Mouse (Mus musculus): ENCODE data around the gene Sgcb. TPM values are rescaled to one million over a fixed set of nuclear protein-coding genes. Genes with fewer than 3 reads are reported as not detected.

Sgcb gene
- polyA plus RNA-seq, 1 experiment from 2014 or later: 20.5 TPM

DNA sequence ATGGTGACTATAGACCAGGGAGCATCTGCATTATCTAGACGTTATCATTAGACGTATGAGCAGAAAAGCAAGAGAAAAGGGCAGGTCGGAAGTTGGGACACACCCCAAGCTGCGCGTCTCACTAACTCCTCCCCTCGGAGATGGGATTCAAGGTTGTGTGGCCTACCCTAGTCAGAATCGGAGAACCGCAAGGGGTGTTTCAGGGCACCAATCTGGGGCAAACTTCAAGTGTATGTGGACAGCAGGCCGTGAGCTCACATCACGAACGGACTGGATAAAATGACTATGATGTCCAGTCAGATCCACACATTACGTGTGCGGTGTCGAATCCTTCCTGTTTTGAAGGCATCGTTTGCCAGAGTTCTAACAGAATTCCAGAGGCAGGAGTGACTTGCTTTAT is 19.6 kb downstream of the Sgcb start:
- Histone ChIP-seq H3K4me2 (ENCODE audit: low read depth, low read length, severe bottlenecking) (no peak overlapping the region), H3K9ac (ENCODE audit: low read length) (no peak overlapping the region), H3K27me3 (ENCODE audit: control insufficient read depth, insufficient read depth, low read length) (no peaks in the 10 kb centered on the region), H3K4me3 (ENCODE audit: low read depth, low read length) (no peak overlapping the region), H3K27ac (ENCODE audit: low read depth, low read length) (no peak overlapping the region), H3K4me1 (replicated peaks; ENCODE audit: control insufficient read depth, insufficient read depth, low read length) (peaks cover 6% of the 10 kb centered on the region; the same call in 1 of the 2 replicates), H3K36me3 (ENCODE audit: control insufficient read depth, insufficient read depth, low read length) (no peaks in the 10 kb centered on the region), H3K9me3 (ENCODE audit: control insufficient read depth, low read length) (no peaks in the 10 kb centered on the region)
- 73% methylated on average over 15 of the region's 15 CpGs for WGBS
- ATAC-seq (replicated peaks; ENCODE audit: low FRiP score) (no peak), DNase-seq (ENCODE audit: low spot score) (no peak)

DNA sequence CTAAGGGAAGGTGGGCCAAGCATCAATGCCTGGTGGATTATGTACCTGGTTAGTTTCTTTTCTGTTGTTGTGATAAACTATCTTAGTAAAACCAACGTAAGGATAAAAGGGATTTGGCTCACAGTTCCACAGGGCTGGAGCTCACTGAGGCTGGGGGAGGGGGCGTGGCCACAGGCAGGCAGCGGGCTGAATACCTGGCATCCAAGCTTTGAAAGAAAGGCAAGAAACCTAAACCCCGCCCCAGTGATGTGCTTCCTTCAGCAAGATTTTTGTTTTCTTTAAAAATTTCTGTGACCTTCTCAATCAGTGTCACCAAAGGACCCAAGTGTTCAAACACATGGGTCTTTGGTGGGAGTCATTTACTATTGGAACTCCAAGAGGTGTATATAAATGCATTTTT is 20.0 kb downstream of the Sgcb start:
- DNase-seq (ENCODE audit: low spot score) (no peak), ATAC-seq (replicated peaks; ENCODE audit: low FRiP score) (no peak)
- no peaks in the 10 kb centered on the region for H3K9me3 ChIP-seq (ENCODE audit: control insufficient read depth, low read length)
- no peak overlapping the region for H3K4me2 ChIP-seq (ENCODE audit: low read depth, low read length, severe bottlenecking)
- H3K4me1 ChIP-seq (replicated peaks; ENCODE audit: control insufficient read depth, insufficient read depth, low read length): peaks cover 6% of the 10 kb centered on the region; the same call in 1 of the 2 replicates
- no peak overlapping the region for H3K9ac ChIP-seq (ENCODE audit: low read length)
- no peak overlapping the region for H3K4me3 ChIP-seq (ENCODE audit: low read depth, low read length)
- no peak overlapping the region for H3K27ac ChIP-seq (ENCODE audit: low read depth, low read length)
- no peaks in the 10 kb centered on the region for H3K27me3 ChIP-seq (ENCODE audit: control insufficient read depth, insufficient read depth, low read length)
- WGBS: 51% methylated on average over 4 of the region's 4 CpGs
- no peaks in the 10 kb centered on the region for H3K36me3 ChIP-seq (ENCODE audit: control insufficient read depth, insufficient read depth, low read length)

- WGBS: 92% methylated on average over 7 of the region's 7 CpGs
Observed at GRCm38 (mm10) chr5:73626842-73627241, 20.7 kb downstream of the Sgcb start.

DNA sequence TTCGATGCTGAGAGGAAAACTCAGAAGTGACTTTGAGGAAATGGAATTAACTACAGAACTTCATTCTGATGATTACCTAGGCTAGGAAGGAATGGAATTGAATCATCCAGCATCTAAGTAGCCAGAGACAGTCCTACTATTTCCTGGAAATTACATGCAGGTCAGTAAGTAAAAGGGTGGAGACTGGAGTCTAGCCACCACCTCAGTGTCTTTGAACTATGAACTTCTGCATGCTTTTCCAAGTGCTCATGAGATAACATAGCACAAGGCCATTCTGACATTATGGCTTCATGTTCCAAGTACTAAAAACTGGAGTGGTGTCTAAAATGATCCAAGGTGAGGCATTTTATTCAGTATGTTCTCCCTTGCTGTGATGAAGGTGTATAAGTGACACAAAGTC is 22.1 kb downstream of the Sgcb start:
- Histone ChIP-seq H3K27me3 (ENCODE audit: control insufficient read depth, insufficient read depth, low read length) (no peaks in the 10 kb centered on the region), H3K36me3 (ENCODE audit: control insufficient read depth, insufficient read depth, low read length) (no peaks in the 10 kb centered on the region), H3K4me3 (ENCODE audit: low read depth, low read length) (no peak overlapping the region), H3K4me1 (replicated peaks; ENCODE audit: control insufficient read depth, insufficient read depth, low read length) (no peaks in the 10 kb centered on the region), H3K9ac (ENCODE audit: low read length) (no peak overlapping the region), H3K27ac (ENCODE audit: low read depth, low read length) (no peak overlapping the region), H3K4me2 (ENCODE audit: low read depth, low read length, severe bottlenecking) (no peak overlapping the region), H3K9me3 (ENCODE audit: control insufficient read depth, low read length) (no peaks in the 10 kb centered on the region)
- DNase-seq (ENCODE audit: low spot score): no peak
- 83% methylated on average over 1 of the region's 1 CpGs for WGBS
- no peak for ATAC-seq (replicated peaks; ENCODE audit: low FRiP score)

More at GRCm38 (mm10) chr5:73626842-73627241, 20.7 kb downstream of the Sgcb start:
- no peak overlapping the region for H3K9ac ChIP-seq (ENCODE audit: low read length)
- no peaks in the 10 kb centered on the region for H3K27me3 ChIP-seq (ENCODE audit: control insufficient read depth, insufficient read depth, low read length)
- no peak overlapping the region for H3K4me3 ChIP-seq (ENCODE audit: low read depth, low read length)
- H3K9me3 ChIP-seq (ENCODE audit: control insufficient read depth, low read length): no peaks in the 10 kb centered on the region
- no peaks in the 10 kb centered on the region for H3K36me3 ChIP-seq (ENCODE audit: control insufficient read depth, insufficient read depth, low read length)
- ATAC-seq (replicated peaks; ENCODE audit: low FRiP score) (no peak), DNase-seq (ENCODE audit: low spot score) (no peak)
- H3K4me1 ChIP-seq (replicated peaks; ENCODE audit: control insufficient read depth, insufficient read depth, low read length): peaks cover 6% of the 10 kb centered on the region; the same call in 1 of the 2 replicates
- H3K4me2 ChIP-seq (ENCODE audit: low read depth, low read length, severe bottlenecking): no peak overlapping the region
- H3K27ac ChIP-seq (ENCODE audit: low read depth, low read length): no peak overlapping the region

- no peak for ATAC-seq (replicated peaks; ENCODE audit: low FRiP score)
- no peaks in the 10 kb centered on the region for H3K27me3 ChIP-seq (ENCODE audit: control insufficient read depth, insufficient read depth, low read length)
- no peaks in the 10 kb centered on the region for H3K4me1 ChIP-seq (replicated peaks; ENCODE audit: control insufficient read depth, insufficient read depth, low read length)
- H3K27ac ChIP-seq (ENCODE audit: low read depth, low read length): no peak overlapping the region
- no peak overlapping the region for H3K4me3 ChIP-seq (ENCODE audit: low read depth, low read length)
- H3K4me2 ChIP-seq (ENCODE audit: low read depth, low read length, severe bottlenecking): no peak overlapping the region
- no peak for DNase-seq (ENCODE audit: low spot score)
- no peak overlapping the region for H3K9ac ChIP-seq (ENCODE audit: low read length)
- no peaks in the 10 kb centered on the region for H3K9me3 ChIP-seq (ENCODE audit: control insufficient read depth, low read length)
- 97% methylated on average over 1 of the region's 1 CpGs for WGBS
- H3K36me3 ChIP-seq (ENCODE audit: control insufficient read depth, insufficient read depth, low read length): no peaks in the 10 kb centered on the region
Observed at GRCm38 (mm10) chr5:73618969-73619368, 28.6 kb downstream of the Sgcb start.

- ATAC-seq (replicated peaks; ENCODE audit: low FRiP score) (no peak), DNase-seq (ENCODE audit: low spot score) (no peak)
- H3K27me3 ChIP-seq (ENCODE audit: control insufficient read depth, insufficient read depth, low read length): no peaks in the 10 kb centered on the region
- no peaks in the 10 kb centered on the region for H3K9me3 ChIP-seq (ENCODE audit: control insufficient read depth, low read length)
- H3K27ac ChIP-seq (ENCODE audit: low read depth, low read length): no peak overlapping the region
- H3K4me2 ChIP-seq (ENCODE audit: low read depth, low read length, severe bottlenecking): no peak overlapping the region
- WGBS: 89% methylated on average over 7 of the region's 7 CpGs
- H3K36me3 ChIP-seq (ENCODE audit: control insufficient read depth, insufficient read depth, low read length): no peaks in the 10 kb centered on the region
- H3K9ac ChIP-seq (ENCODE audit: low read length): no peak overlapping the region
- H3K4me1 ChIP-seq (replicated peaks; ENCODE audit: control insufficient read depth, insufficient read depth, low read length): no peaks in the 10 kb centered on the region
- no peak overlapping the region for H3K4me3 ChIP-seq (ENCODE audit: low read depth, low read length)
Observed at GRCm38 (mm10) chr5:73615211-73615610, 32.4 kb downstream of the Sgcb start.

DNA sequence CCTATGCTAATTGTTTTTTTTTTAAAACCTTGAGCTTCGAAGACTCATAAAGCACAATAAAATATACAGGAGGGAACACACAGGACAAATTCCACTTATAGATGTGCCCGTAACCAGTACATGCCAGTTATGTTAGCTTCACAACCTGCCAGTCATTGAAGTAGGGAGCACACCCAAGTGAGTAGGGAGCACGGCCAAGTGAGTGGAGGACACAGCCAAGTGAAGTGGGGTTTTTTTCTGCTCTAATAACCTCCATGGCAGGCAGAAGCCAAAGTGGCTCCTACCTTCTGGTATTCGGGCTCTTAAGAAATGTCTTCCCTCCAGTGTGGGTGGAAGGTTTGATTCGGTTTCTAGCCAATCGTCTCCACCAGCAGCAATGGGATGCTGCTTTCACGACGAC is 34.3 kb downstream of the Sgcb start:
- H3K27ac ChIP-seq (ENCODE audit: low read depth, low read length): no peak overlapping the region
- no peak overlapping the region for H3K9ac ChIP-seq (ENCODE audit: low read length)
- DNase-seq (ENCODE audit: low spot score): no peak
- no peak for ATAC-seq (replicated peaks; ENCODE audit: low FRiP score)
- no peaks in the 10 kb centered on the region for H3K9me3 ChIP-seq (ENCODE audit: control insufficient read depth, low read length)
- 92% methylated on average over 8 of the region's 8 CpGs for WGBS
- H3K4me3 ChIP-seq (ENCODE audit: low read depth, low read length): no peak overlapping the region
- no peaks in the 10 kb centered on the region for H3K4me1 ChIP-seq (replicated peaks; ENCODE audit: control insufficient read depth, insufficient read depth, low read length)
- no peak overlapping the region for H3K4me2 ChIP-seq (ENCODE audit: low read depth, low read length, severe bottlenecking)
- H3K27me3 ChIP-seq (ENCODE audit: control insufficient read depth, insufficient read depth, low read length): no peaks in the 10 kb centered on the region
- no peaks in the 10 kb centered on the region for H3K36me3 ChIP-seq (ENCODE audit: control insufficient read depth, insufficient read depth, low read length)

DNA sequence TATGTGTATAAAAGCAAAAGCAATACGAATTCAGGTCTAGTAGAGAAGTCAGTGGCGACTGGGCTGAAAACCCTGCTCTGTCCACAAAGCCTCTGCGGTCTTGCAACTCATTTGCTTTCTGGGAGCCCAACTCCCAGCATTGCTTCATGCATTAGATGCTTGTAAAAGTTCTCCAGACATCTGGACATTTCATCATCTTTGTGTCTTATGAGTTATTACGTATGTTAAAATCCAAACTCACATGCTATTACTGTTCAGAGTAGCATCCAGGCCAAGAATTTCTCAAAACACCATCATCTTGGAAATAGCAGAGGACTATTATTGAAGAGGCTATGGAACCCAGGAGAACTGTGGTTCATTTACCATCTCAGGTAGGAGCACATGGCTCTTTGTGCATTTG is 36.5 kb downstream of the Sgcb start:
- 96% methylated on average over 4 of the region's 4 CpGs for WGBS
- Histone ChIP-seq H3K4me2 (ENCODE audit: low read depth, low read length, severe bottlenecking) (no peak overlapping the region), H3K9ac (ENCODE audit: low read length) (no peak overlapping the region), H3K9me3 (ENCODE audit: control insufficient read depth, low read length) (no peaks in the 10 kb centered on the region), H3K4me1 (replicated peaks; ENCODE audit: control insufficient read depth, insufficient read depth, low read length) (no peaks in the 10 kb centered on the region), H3K36me3 (ENCODE audit: control insufficient read depth, insufficient read depth, low read length) (no peaks in the 10 kb centered on the region), H3K4me3 (ENCODE audit: low read depth, low read length) (no peak overlapping the region), H3K27ac (ENCODE audit: low read depth, low read length) (no peak overlapping the region), H3K27me3 (ENCODE audit: control insufficient read depth, insufficient read depth, low read length) (no peaks in the 10 kb centered on the region)
- no peak for DNase-seq (ENCODE audit: low spot score)
- ATAC-seq (replicated peaks; ENCODE audit: low FRiP score): no peak

- no peak overlapping the region for H3K27ac ChIP-seq (ENCODE audit: low read depth, low read length)
- H3K36me3 ChIP-seq (ENCODE audit: control insufficient read depth, insufficient read depth, low read length): no peaks in the 10 kb centered on the region
- no peaks in the 10 kb centered on the region for H3K9me3 ChIP-seq (ENCODE audit: control insufficient read depth, low read length)
- H3K4me3 ChIP-seq (ENCODE audit: low read depth, low read length): no peak overlapping the region
- DNase-seq (ENCODE audit: low spot score): no peak
- no peaks in the 10 kb centered on the region for H3K4me1 ChIP-seq (replicated peaks; ENCODE audit: control insufficient read depth, insufficient read depth, low read length)
- H3K4me2 ChIP-seq (ENCODE audit: low read depth, low read length, severe bottlenecking): no peak overlapping the region
- no peak for ATAC-seq (replicated peaks; ENCODE audit: low FRiP score)
- no peaks in the 10 kb centered on the region for H3K27me3 ChIP-seq (ENCODE audit: control insufficient read depth, insufficient read depth, low read length)
- WGBS: 94% methylated on average over 6 of the region's 6 CpGs
- no peak overlapping the region for H3K9ac ChIP-seq (ENCODE audit: low read length)
Observed at GRCm38 (mm10) chr5:73604964-73605363, 42.6 kb downstream of the Sgcb start.
